Mouse (Mus musculus): ENCODE measurements at regions not wholly inside any gene's neighbourhood (a gene's known extent, or its start where the extent isn't known, plus 50 kb on each side); places are given as distances from the start of the nearest gene placed in this dataset.

- TF ChIP-seq POLR2A (IDR thresholded peaks at IDR 0.05; ENCODE audit: extremely low read depth, insufficient read depth, low read length) (no peak), CTCF (IDR thresholded peaks at IDR 0.05; ENCODE audit: extremely low read depth, insufficient read depth, low read length) (no peak)
Observed at GRCm38 (mm10) chr17:58749000-58749399, 242.2 kb downstream of the Pdzph1 start.

Data from cortical plate, adult 2 months (tissue).